Mouse (Mus musculus) liver, postnatal 0 days (tissue): ENCODE data around the gene Slfn1. TPM values are rescaled to one million over a fixed set of nuclear protein-coding genes. Genes with fewer than 3 reads are reported as not detected.

Source experiments
- ATAC-seq: fragments of 200-750 bp; cut with Nextera tagmentation; 2 replicates; pipeline ENCODE4 v1.8.0; 2017; ENCODE audit warnings: mild to moderate bottlenecking, moderate library complexity
- DNase-seq: peaks from one replicate; pipeline ENCODE4 v3.0.0-alpha.2; 2016
- H3K27ac ChIP-seq: fragments of 300-500 bp; sonication (generic); 2 replicates; pipeline ENCODE4 v1.5.1; 2014; ENCODE audit warnings: antibody characterized with exemption, moderate library complexity, mild to moderate bottlenecking, low read depth
- H3K27me3 ChIP-seq: fragments of 300-500 bp; sonication (generic); 2 replicates; pipeline ENCODE4 v1.6.1; 2014; ENCODE audit warnings: low read length, control low read depth, mixed read lengths; ENCODE audit not compliant: insufficient read depth
- H3K36me3 ChIP-seq: fragments of 300-500 bp; sonication (generic); replicated peaks from 2 replicates; pipeline ENCODE4 v1.6.1; 2014; ENCODE audit warnings: mild to moderate bottlenecking, control low read depth, low read length, moderate library complexity, mixed read lengths; ENCODE audit not compliant: insufficient read depth
- H3K4me1 ChIP-seq: fragments of 300-500 bp; sonication (generic); 2 replicates; pipeline ENCODE4 v1.6.1; 2014; ENCODE audit warnings: antibody characterized with exemption, mild to moderate bottlenecking, control low read depth; ENCODE audit not compliant: insufficient read depth
- H3K4me2 ChIP-seq: fragments of 300-500 bp; sonication (generic); 2 replicates; pipeline ENCODE4 v1.6.1; 2014; ENCODE audit warnings: low read depth, mild to moderate bottlenecking, low read length, moderate library complexity, mixed read lengths
- H3K4me3 ChIP-seq: fragments of 300-500 bp; sonication (generic); 2 replicates; pipeline ENCODE4 v1.5.1; 2014; ENCODE audit warnings: low read depth, low read length
- H3K9ac ChIP-seq: fragments of 300-500 bp; sonication (generic); replicated peaks from 2 replicates; pipeline ENCODE4 v1.6.1; 2014; ENCODE audit warnings: mild to moderate bottlenecking, moderate library complexity
- H3K9me3 ChIP-seq: fragments of 300-500 bp; sonication (generic); 2 replicates; pipeline ENCODE4 v1.6.1; 2016; ENCODE audit warnings: mild to moderate bottlenecking, control low read depth, low read length, mixed read lengths
- CTCF ChIP-seq: sonication (generic); IDR thresholded peaks from 2 replicates; pipeline ENCODE4 v1.5.1; 2016; ENCODE audit warnings: antibody characterized with exemption, low read depth
- EP300 ChIP-seq: IDR thresholded peaks from 2 replicates; pipeline ENCODE4 v1.6.1; 2016; ENCODE audit warnings: antibody characterized with exemption, low read depth, mild to moderate bottlenecking
- WGBS: fragments of 180-500 bp; shearing (Covaris S2); extraction: QIAGEN DNeasy Blood & Tissue Kit; methylation state at CpG from one replicate; pipeline ENCODE4 v1.1.7; 2014; ENCODE audit not compliant: insufficient replicate concordance; 5-methylcytosine and 5-hydroxymethylcytosine counted together
- polyA plus RNA-seq: library from polyadenylated mRNA; unstranded; fragments of >200 nt; fragmentation: Nextera tagmentation; extraction: Ambion mirVana; gene quantifications from 2 replicates; pipeline ENCODE4 v1.2.1, GENCODE M21; 2015

Slfn1 gene
- polyA plus RNA-seq, 1 experiment from 2014 or later: 2.6 TPM

DNA sequence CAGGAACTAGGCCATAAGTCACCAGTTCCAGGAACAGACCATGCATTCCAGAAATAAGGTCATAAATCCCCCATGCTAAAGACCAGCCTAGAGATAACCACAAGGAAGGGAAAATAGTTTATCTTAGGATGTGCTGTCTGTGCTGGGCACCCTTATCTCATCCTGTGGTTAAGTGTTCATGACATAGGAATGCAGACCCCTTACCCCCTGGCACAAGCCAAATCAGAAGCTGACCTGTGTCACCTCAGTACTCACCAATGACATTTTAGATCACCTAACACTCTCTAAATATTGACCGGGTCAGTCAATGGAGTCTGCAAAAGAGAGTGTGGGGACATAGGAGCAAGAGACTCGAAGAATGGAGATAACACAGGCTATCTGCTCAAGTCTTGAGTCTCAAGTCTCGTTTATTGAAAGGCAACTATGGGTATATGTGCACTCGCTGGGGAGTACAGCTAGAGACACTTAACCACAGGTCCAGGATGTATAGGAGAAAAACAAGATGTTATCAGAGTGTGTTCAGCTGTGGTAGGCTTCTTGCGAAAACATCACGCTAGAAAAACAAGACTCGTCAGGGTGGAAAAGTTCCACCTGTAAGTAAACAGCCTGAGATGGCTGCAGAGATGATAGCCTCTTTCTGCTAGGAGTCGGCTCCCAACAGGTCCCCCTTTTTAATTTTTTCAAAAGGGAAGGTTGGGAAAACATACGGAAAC is 37.0 kb upstream of the Slfn1 start:
- ATAC-seq: peak; percentile 38; the same call in 1 of the 2 replicates
- Histone ChIP-seq H3K4me2 (no peak overlapping the region), H3K9me3 (no peaks in the 10 kb centered on the region), H3K9ac (no peak overlapping the region), H3K36me3 (no peaks in the 10 kb centered on the region), H3K27me3 (no peaks in the 10 kb centered on the region), H3K4me1 (peaks cover 23% of the 10 kb centered on the region), H3K4me3 (no peak overlapping the region), H3K27ac (peak overlapping the region; percentile 95)
- 24% methylated on average over 9 of the region's 9 CpGs for WGBS
- no peak for DNase-seq
- no peak for TF ChIP-seq CTCF
- peak; percentile 18; the same call in 1 of the 2 replicates for TF ChIP-seq EP300

DNA sequence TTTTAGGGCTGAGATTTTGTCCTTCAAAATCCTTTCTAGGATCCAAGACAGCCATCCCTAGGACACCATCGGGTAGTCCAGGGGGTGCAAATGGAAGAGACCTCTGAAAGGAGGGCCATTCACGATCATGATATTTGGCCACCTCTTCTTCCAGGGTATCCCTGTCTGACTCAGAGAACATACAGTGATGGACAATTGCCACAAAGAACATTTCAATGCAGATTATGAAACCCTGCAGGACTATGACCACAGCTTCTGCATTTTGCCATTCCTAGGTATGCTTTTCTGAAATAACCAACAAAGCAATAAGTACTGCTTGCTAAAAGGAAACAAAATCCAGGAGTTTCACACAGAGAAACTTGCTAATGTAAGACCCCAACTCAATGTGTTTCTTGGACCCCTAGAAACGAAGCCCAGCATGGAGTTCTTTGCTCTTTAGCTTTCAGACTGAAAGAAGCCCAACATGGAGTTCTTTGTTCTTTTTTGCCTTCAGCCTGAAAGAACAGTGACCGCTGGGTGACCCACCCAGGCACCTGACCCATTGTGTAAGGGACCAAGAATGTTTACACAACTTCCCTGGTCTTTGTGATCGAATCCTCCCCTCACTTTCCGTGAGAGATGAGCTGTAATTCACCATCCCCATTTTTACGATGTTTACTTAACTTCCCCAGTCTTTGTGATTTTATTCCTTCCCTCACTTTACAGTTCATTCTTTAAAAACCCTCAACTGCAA is 33.7 kb upstream of the Slfn1 start:
- DNase-seq (peak; percentile 40), ATAC-seq (no peak)
- Histone ChIP-seq H3K9me3 (no peaks in the 10 kb centered on the region), H3K4me3 (no peak overlapping the region), H3K4me2 (no peak overlapping the region), H3K9ac (no peak overlapping the region), H3K27me3 (no peaks in the 10 kb centered on the region), H3K4me1 (peaks cover 19% of the 10 kb centered on the region), H3K27ac (peak overlapping the region; percentile 66), H3K36me3 (no peaks in the 10 kb centered on the region)
- WGBS: 57% methylated on average over 7 of the region's 7 CpGs
- no peak for TF ChIP-seq EP300
- no peak for TF ChIP-seq CTCF

GRCm38 (mm10) chr11:83084161-83084560 is 32.5 kb upstream of the Slfn1 start:
- no peak for TF ChIP-seq EP300
- no peak for TF ChIP-seq CTCF
- no peak for ATAC-seq

DNA sequence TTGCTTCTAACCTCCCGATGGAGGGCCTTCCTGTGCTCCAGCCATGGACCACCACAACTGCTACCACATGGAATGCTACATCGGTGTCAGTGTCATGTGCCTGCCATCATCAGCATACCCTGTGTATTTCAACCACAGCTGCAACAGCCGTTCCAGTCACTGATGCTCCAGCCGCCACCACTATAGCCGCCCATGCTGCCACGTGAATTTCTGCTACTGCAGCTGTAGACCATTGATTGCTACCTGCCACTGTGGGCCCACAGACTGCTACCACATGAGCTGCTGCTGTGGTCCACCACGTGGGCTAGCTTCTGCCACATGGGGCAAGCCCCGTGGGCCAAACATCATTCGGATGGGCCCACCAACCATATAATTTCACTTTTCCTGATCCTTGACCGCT is 31.9 kb upstream of the Slfn1 start:
- Histone ChIP-seq H3K9me3 (no peaks in the 10 kb centered on the region), H3K4me1 (peaks cover 4% of the 10 kb centered on the region), H3K9ac (no peak overlapping the region), H3K4me2 (no peak overlapping the region), H3K27ac (no peak overlapping the region), H3K27me3 (no peaks in the 10 kb centered on the region), H3K4me3 (no peak overlapping the region), H3K36me3 (no peaks in the 10 kb centered on the region)
- 83% methylated on average over 10 of the region's 10 CpGs for WGBS
- TF ChIP-seq EP300 (no peak), CTCF (no peak)
- peak; percentile 8 for DNase-seq
- ATAC-seq: no peak

More at GRCm38 (mm10) chr11:83084161-83084560, 32.5 kb upstream of the Slfn1 start:
- H3K4me3 ChIP-seq: no peak overlapping the region
- H3K4me1 ChIP-seq: peaks cover 10% of the 10 kb centered on the region
- H3K36me3 ChIP-seq: no peaks in the 10 kb centered on the region
- no peak overlapping the region for H3K9ac ChIP-seq
- H3K9me3 ChIP-seq: no peaks in the 10 kb centered on the region
- no peak overlapping the region for H3K4me2 ChIP-seq
- H3K27me3 ChIP-seq: no peaks in the 10 kb centered on the region
- 79% methylated on average over 2 of the region's 2 CpGs for WGBS
- H3K27ac ChIP-seq: no peak overlapping the region
- peak; percentile 8 for DNase-seq

DNA sequence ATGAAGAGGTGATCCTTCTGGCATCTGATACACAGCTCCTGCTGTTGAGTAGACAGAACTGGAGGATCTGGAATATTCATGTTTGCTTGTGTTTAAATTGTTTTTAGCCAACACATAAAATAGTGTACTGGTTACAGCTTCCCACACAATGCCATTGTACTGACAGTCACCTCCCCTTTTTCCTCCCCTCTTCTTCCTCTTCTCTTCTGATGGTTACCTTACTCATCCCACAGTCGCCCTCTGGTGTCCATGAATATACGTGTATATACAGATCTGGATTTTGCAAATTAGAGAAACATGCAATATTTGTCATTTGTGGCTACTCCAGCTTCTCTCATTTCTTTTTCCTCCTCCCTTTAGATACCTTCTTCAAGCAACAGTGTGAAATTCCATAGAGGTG is 1.5 kb upstream of the Slfn1 start:
- H3K36me3 ChIP-seq: no peaks in the 10 kb centered on the region
- peak; percentile 71 for TF ChIP-seq CTCF
- no peak for TF ChIP-seq EP300
- H3K27me3 ChIP-seq: no peaks in the 10 kb centered on the region
- no peaks in the 10 kb centered on the region for H3K9me3 ChIP-seq
- H3K4me2 ChIP-seq: no peak overlapping the region
- no peak overlapping the region for H3K4me3 ChIP-seq
- ATAC-seq (no peak), DNase-seq (peak; percentile 32)
- no peaks in the 10 kb centered on the region for H3K4me1 ChIP-seq
- 17% methylated on average over 2 of the region's 2 CpGs for WGBS
- H3K9ac ChIP-seq: no peak overlapping the region
- H3K27ac ChIP-seq: no peak overlapping the region

DNA sequence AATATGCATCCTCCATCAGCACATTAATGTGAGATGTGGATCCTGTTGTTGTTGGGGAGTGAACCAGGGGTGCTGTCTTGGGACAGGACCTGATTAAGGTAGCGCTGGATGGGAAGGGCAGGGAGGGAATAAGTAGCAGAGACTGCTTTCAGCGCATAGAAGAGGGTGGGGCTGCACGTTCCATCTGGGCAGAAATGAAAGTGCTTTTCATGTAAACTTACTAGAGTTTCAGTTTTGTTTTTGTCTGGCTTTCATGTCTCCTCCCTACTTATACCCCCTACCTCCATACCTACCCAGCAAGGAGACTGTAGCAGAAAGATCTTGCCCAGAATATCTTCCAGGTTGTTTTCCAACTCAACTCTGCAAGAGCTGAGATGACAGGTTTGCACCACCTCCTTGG is 1.4 kb downstream of the Slfn1 start:
- Histone ChIP-seq H3K9me3 (no peaks in the 10 kb centered on the region), H3K4me1 (no peaks in the 10 kb centered on the region), H3K9ac (no peak overlapping the region), H3K4me3 (0 out of 2 replicates have a peak overlapping the region, but pooled peaks have one; percentile 23), H3K4me2 (peak overlapping the region; percentile 6), H3K36me3 (no peaks in the 10 kb centered on the region), H3K27ac (no peak overlapping the region), H3K27me3 (no peaks in the 10 kb centered on the region)
- no peak for DNase-seq
- TF ChIP-seq EP300 (no peak), CTCF (no peak)
- 44% methylated on average over 3 of the region's 3 CpGs for WGBS
- ATAC-seq: no peak
